Mouse (Mus musculus) gastrocnemius, postnatal 25 days (tissue): ENCODE measurements around the gene Mtor. TPM values are rescaled to one million over a fixed set of nuclear protein-coding genes. Genes with fewer than 3 reads are reported as not detected.
A peak's percentile ranks its signal among the peaks of the same experiment; 100 is the strongest.

Source experiments
- DNase-seq: peaks from one replicate; pipeline ENCODE4 v3.0.0; 2022
- total RNA-seq, 2 experiments: library from RNA; stranded (reverse); gene quantifications; 1 replicate in 1 of 2; 2 replicates in 1 of 2; pipeline ENCODE4 v1.2.3; 2021

Mtor gene
- total RNA-seq, 2 experiments from 2014 or later: 30.6 to 30.9 TPM

- DNase-seq: no peak
These were observed 5.8 kb upstream of the Mtor start for GRCm38 (mm10) chr4:148442598-148442997.

- DNase-seq: peak; percentile 82
These were observed 4.0 kb upstream of the Mtor start, which contains the start of gene Ubiad1 for GRCm38 (mm10) chr4:148444250-148444967. Gene Ubiad1, minus strand, starts transcription at chr4:148444771.

- no peak for DNase-seq
These were observed 438 bp downstream of the Mtor start for GRCm38 (mm10) chr4:148448853-148449245.

- DNase-seq: no peak
These were observed 5.3 kb downstream of the Mtor start for GRCm38 (mm10) chr4:148453707-148454106.

- DNase-seq: no peak
These were observed 7.1 kb downstream of the Mtor start for GRCm38 (mm10) chr4:148455477-148456025.

GRCm38 (mm10) chr4:148460656-148461284 lies 12.4 kb downstream of the Mtor start:
- DNase-seq: no peak

GRCm38 (mm10) chr4:148461772-148462171 lies 13.4 kb downstream of the Mtor start:
- DNase-seq: no peak

- no peak for DNase-seq
These were observed 14.3 kb downstream of the Mtor start for GRCm38 (mm10) chr4:148462717-148463116.

GRCm38 (mm10) chr4:148463208-148463960 lies 15.0 kb downstream of the Mtor start:
- no peak for DNase-seq

- no peak for DNase-seq
These were observed 15.9 kb downstream of the Mtor start for GRCm38 (mm10) chr4:148464301-148464700.

GRCm38 (mm10) chr4:148464869-148465268 lies 16.5 kb downstream of the Mtor start:
- no peak for DNase-seq

- DNase-seq: no peak
These were observed 18.2 kb downstream of the Mtor start for GRCm38 (mm10) chr4:148466511-148467079.

- no peak for DNase-seq
These were observed 20.0 kb downstream of the Mtor start for GRCm38 (mm10) chr4:148468396-148468795.

GRCm38 (mm10) chr4:148469487-148470252 lies 21.3 kb downstream of the Mtor start:
- DNase-seq: no peak

- no peak for DNase-seq
These were observed 23.0 kb downstream of the Mtor start for GRCm38 (mm10) chr4:148471363-148471806.

- DNase-seq: no peak
These were observed 24.2 kb downstream of the Mtor start for GRCm38 (mm10) chr4:148472436-148473174.

GRCm38 (mm10) chr4:148473496-148473895 lies 25.1 kb downstream of the Mtor start:
- DNase-seq: no peak

GRCm38 (mm10) chr4:148480245-148480644 lies 31.8 kb downstream of the Mtor start:
- no peak for DNase-seq

GRCm38 (mm10) chr4:148481557-148482168 lies 33.3 kb downstream of the Mtor start:
- no peak for DNase-seq

GRCm38 (mm10) chr4:148484511-148484910 lies 36.1 kb downstream of the Mtor start:
- DNase-seq: no peak
